Comparison of ENCODE assay signal across 9 mouse cellular contexts in the genomic region with DNA sequence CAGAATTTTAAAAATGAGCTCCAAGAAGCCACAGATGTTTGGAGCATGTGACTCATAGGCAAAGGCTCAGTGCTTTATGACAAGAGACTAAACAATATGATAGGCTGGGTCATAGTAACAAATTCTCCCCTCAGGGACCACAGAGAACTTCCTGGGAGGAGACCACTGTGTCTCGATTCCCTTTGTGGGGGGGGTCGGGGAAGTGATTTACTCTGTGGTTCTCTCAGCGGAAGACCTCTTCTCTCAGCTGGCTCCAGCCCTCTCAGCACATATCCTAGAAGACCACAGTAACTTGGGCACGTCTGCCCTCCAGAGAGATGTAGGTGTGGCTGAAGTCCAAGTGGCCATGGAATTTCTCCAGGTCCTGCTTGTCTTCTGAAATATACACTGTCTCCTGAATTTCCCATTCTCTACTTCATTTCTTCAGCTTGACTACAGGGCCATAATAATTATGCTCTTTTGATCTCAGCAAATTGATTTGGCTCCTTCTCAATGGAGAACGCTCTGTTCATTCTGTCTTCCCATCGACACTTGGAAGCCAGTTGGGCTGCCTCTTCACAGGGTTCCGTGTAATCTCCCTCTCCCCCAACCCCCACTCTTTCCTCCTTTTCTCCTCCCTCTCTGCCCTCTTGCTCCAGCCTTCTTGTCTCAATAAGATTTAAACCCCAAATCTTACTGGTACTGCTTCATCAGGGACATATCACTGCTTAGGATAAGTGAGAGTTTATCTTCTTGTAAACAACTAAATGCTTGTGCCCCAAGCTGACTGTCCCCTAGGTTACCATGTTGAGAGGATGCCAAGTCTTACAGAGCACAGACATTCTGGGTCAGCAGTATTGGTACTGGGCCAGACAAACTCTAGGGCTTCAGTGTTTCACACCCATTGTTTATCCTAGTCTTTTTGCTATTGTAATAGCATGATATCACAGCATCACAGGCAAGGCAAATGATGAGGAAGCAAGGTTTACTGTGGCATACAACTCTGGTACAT.
DNase-seq lines count a peak whose midpoint lies in the region; ATAC-seq and TF ChIP-seq lines count a peak whose summit lies in the region.
"Had no signal": no experiment of that assay in that cellular context is flagged by ENCODE, and none has a peak within 500 bp of the region (broad histone marks: within the 10 kb centered on the region; RNA-seq: fewer than 3 reads in every experiment).

No protein-coding gene starts in this region.

- H3K4me1 ChIP-seq in heart, embryonic 12.5 days (replicated peaks), result peaks cover 17% of the 10 kb centered on the region
- H3K4me1 ChIP-seq in hindbrain, postnatal 0 days (ENCODE audit: insufficient read depth, low read length), result peaks cover 20% of the 10 kb centered on the region
- 0 out of 2 replicates have a peak, but pooled peaks cover 3% of the 10 kb centered on the region for H3K4me1 ChIP-seq in stomach, embryonic 16.5 days (ENCODE audit: control insufficient read depth, insufficient read depth, low read length)
- H3K4me1 ChIP-seq: neural tube, embryonic 12.5 days had no signal

- no peak overlapping the region for H3K4me3 ChIP-seq in heart, embryonic 12.5 days
- no peak overlapping the region for H3K4me3 ChIP-seq in hindbrain, postnatal 0 days (ENCODE audit: low read length)
- H3K4me3 ChIP-seq in stomach, embryonic 16.5 days (replicated peaks; ENCODE audit: low read length), result no peak overlapping the region
- H3K4me3 ChIP-seq in gastrocnemius, adult 2 months, result no peak overlapping the region
- H3K4me3 ChIP-seq: neural tube, embryonic 12.5 days had no signal

- no peaks in the 10 kb centered on the region for H3K9me3 ChIP-seq in heart, embryonic 12.5 days (replicated peaks)
- no peaks in the 10 kb centered on the region for H3K9me3 ChIP-seq in hindbrain, postnatal 0 days (ENCODE audit: low read length)
- no peaks in the 10 kb centered on the region for H3K9me3 ChIP-seq in stomach, embryonic 16.5 days (replicated peaks; ENCODE audit: control insufficient read depth, low read length)
- H3K9me3 ChIP-seq: neural tube, embryonic 12.5 days had no signal

- peak; percentile 12 for DNase-seq in heart, adult 8-10 months (ENCODE audit: low spot score)
- DNase-seq in ovary, adult 18-20 months (ENCODE audit: low spot score), result peak; percentile 58
- no peak for DNase-seq in ovary, postnatal 14 days (ENCODE audit: low spot score)
- DNase-seq in hindbrain, postnatal 0 days (ENCODE audit: low spot score), result peak; percentile 84
- DNase-seq in frontal cortex, postnatal 10 days (ENCODE audit: low spot score in 2 of 2), result no peak
- no peak for DNase-seq in gastrocnemius, adult 2 months

- H3K9ac ChIP-seq in heart, embryonic 12.5 days, result no peak overlapping the region
- H3K9ac ChIP-seq in hindbrain, postnatal 0 days (replicated peaks; ENCODE audit: low read length), result no peak overlapping the region
- no peak overlapping the region for H3K9ac ChIP-seq in stomach, embryonic 16.5 days (ENCODE audit: low read length)
- H3K9ac ChIP-seq: neural tube, embryonic 12.5 days had no signal

- H3K4me2 ChIP-seq in heart, embryonic 12.5 days, result no peak overlapping the region
- H3K4me2 ChIP-seq in hindbrain, postnatal 0 days (ENCODE audit: low read depth, low read length), result peak overlapping the region; percentile 3; the same call in 1 of the 2 replicates
- no peak overlapping the region for H3K4me2 ChIP-seq in stomach, embryonic 16.5 days (ENCODE audit: low read depth, low read length)
- H3K4me2 ChIP-seq: neural tube, embryonic 12.5 days had no signal

- ATAC-seq in heart, embryonic 12.5 days (ENCODE audit: insufficient number of reproducible peaks, low FRiP score), result no peak
- peak; percentile 74; the same call in 1 of the 2 replicates for ATAC-seq in hindbrain, postnatal 0 days
- ATAC-seq in stomach, embryonic 16.5 days (ENCODE audit: insufficient read depth, low FRiP score), result peak; percentile 66; the same call in 1 of the 2 replicates

- no peak for TF ChIP-seq CTCF in hindbrain, postnatal 0 days (IDR thresholded peaks at IDR 0.05; ENCODE audit: low read depth)
- TF ChIP-seq CTCF in gastrocnemius, adult 2 months (IDR thresholded peaks at IDR 0.05), result no peak

- intact Hi-C loops in gastrocnemius, adult 2 months (cut with DNase I), result no loop called here

- 0 out of 2 replicates have a peak, but pooled peaks cover 4% of the 10 kb centered on the region for H3K27me3 ChIP-seq in heart, embryonic 12.5 days (replicated peaks)
- H3K27me3 ChIP-seq in hindbrain, postnatal 0 days (ENCODE audit: insufficient read depth, low read length), result no peaks in the 10 kb centered on the region
- no peaks in the 10 kb centered on the region for H3K27me3 ChIP-seq in stomach, embryonic 16.5 days (ENCODE audit: control insufficient read depth, insufficient read depth, low read length)
- H3K27me3 ChIP-seq: neural tube, embryonic 12.5 days had no signal

- H3K36me3 ChIP-seq in heart, embryonic 12.5 days, result no peaks in the 10 kb centered on the region
- no peaks in the 10 kb centered on the region for H3K36me3 ChIP-seq in hindbrain, postnatal 0 days (ENCODE audit: insufficient read depth, low read length)
- H3K36me3 ChIP-seq in stomach, embryonic 16.5 days (ENCODE audit: control insufficient read depth, insufficient read depth, low read length), result no peaks in the 10 kb centered on the region
- H3K36me3 ChIP-seq: neural tube, embryonic 12.5 days had no signal

- WGBS in heart, embryonic 12.5 days, result 58% methylated on average over 7 of the region's 7 CpGs
- 29% methylated on average over 7 of the region's 7 CpGs for WGBS in hindbrain, postnatal 0 days
- 51% methylated on average over 7 of the region's 7 CpGs for WGBS in stomach, embryonic 16.5 days

- H3K27ac ChIP-seq in heart, embryonic 12.5 days (ENCODE audit: poor library complexity, severe bottlenecking), result no peak overlapping the region
- H3K27ac ChIP-seq in hindbrain, postnatal 0 days, result peak overlapping the region; percentile 57
- no peak overlapping the region for H3K27ac ChIP-seq in stomach, embryonic 16.5 days (ENCODE audit: low read length)
- H3K27ac ChIP-seq in gastrocnemius, adult 2 months, result no peak overlapping the region
- H3K27ac ChIP-seq: neural tube, embryonic 12.5 days had no signal

Comparison
In these comparisons a context has a peak if more than half of its experiments do, and no peak if none do; other contexts are left out.
1. DNase-seq: peak in heart, adult 8-10 months (single experiment), ovary, adult 18-20 months (single experiment) and hindbrain, postnatal 0 days (single experiment); none in ovary, postnatal 14 days (single experiment), frontal cortex, postnatal 10 days (0 of 2) and gastrocnemius, adult 2 months (single experiment).